Mouse (Mus musculus) embryonic facial prominence, embryonic 12.5 days (tissue): ENCODE measurements at regions not wholly inside any gene's neighbourhood (a gene's known extent, or its start where the extent isn't known, plus 50 kb on each side); places are given as distances from the start of the nearest gene placed in this dataset.
A peak's percentile ranks its signal among the peaks of the same experiment; 100 is the strongest.
"Not testable (repeated sequence)": the region's sequence is repeated elsewhere in the genome, so short reads cannot be mapped to it uniquely, and the experiment has no call there.

Experiments used
- ATAC-seq: fragments of 200-750 bp; cut with Nextera tagmentation; 2 replicates; pipeline ENCODE4 v1.8.0; 2017; ENCODE audit not compliant: insufficient number of reproducible peaks, insufficient read depth, low FRiP score, low TSS enrichment
- H3K27ac ChIP-seq: fragments of 300-500 bp; sonication (generic); 2 replicates; pipeline ENCODE4 v1.5.1; 2016; ENCODE audit warnings: mild to moderate bottlenecking
- H3K27me3 ChIP-seq: fragments of 300-500 bp; sonication (generic); 2 replicates; pipeline ENCODE4 v1.6.1; 2016; ENCODE audit warnings: mild to moderate bottlenecking, moderate library complexity
- H3K36me3 ChIP-seq: fragments of 300-500 bp; sonication (generic); 2 replicates; pipeline ENCODE4 v1.6.1; 2016; ENCODE audit warnings: mild to moderate bottlenecking
- H3K4me1 ChIP-seq: fragments of 300-500 bp; sonication (generic); 2 replicates; pipeline ENCODE4 v1.6.1; 2016
- H3K4me2 ChIP-seq: fragments of 300-500 bp; sonication (generic); replicated peaks from 2 replicates; pipeline ENCODE4 v1.6.1; 2016; ENCODE audit warnings: mild to moderate bottlenecking, moderate library complexity
- H3K4me3 ChIP-seq: fragments of 300-500 bp; sonication (generic); 2 replicates; pipeline ENCODE4 v1.5.1; 2016; ENCODE audit warnings: mild to moderate bottlenecking
- H3K9ac ChIP-seq: fragments of 300-500 bp; sonication (generic); 2 replicates; pipeline ENCODE4 v1.6.1; 2016; ENCODE audit warnings: mild to moderate bottlenecking, moderate library complexity
- H3K9me3 ChIP-seq: fragments of 300-500 bp; sonication (generic); 2 replicates; pipeline ENCODE4 v1.6.1; 2016; ENCODE audit warnings: mild to moderate bottlenecking, moderate library complexity
- WGBS: fragments of 180-500 bp; shearing (Covaris S2); methylation state at CpG from one replicate; pipeline ENCODE4 v1.1.7; 2016; 5-methylcytosine and 5-hydroxymethylcytosine counted together

- no peak overlapping the region for H3K4me3 ChIP-seq
- H3K9ac ChIP-seq, result no peak overlapping the region
- H3K4me1 ChIP-seq, result no peaks in the 10 kb centered on the region
- no peak for ATAC-seq
- 94% methylated on average over 3 of the region's 3 CpGs for WGBS
- H3K9me3 ChIP-seq, result no peaks in the 10 kb centered on the region
- H3K27ac ChIP-seq, result no peak overlapping the region
- no peak overlapping the region for H3K4me2 ChIP-seq
- H3K36me3 ChIP-seq, result no peaks in the 10 kb centered on the region
- H3K27me3 ChIP-seq, result no peaks in the 10 kb centered on the region
These were observed 186.3 kb upstream of the Cldn34b3 start for GRCm38 (mm10) chrX:76077781-76078180.

- Histone ChIP-seq H3K27ac (no peak overlapping the region), H3K36me3 (no peaks in the 10 kb centered on the region), H3K4me1 (no peaks in the 10 kb centered on the region), H3K4me2 (no peak overlapping the region), H3K4me3 (no peak overlapping the region), H3K9me3 (no peaks in the 10 kb centered on the region), H3K9ac (no peak overlapping the region), H3K27me3 (no peaks in the 10 kb centered on the region)
- no peak for ATAC-seq
- WGBS, result 67% methylated on average over 4 of the region's 4 CpGs
These were observed 181.4 kb upstream of the Cldn34b3 start for GRCm38 (mm10) chrX:76082670-76083069.

GRCm38 (mm10) chrX:76110763-76111474, 153.2 kb upstream of the Cldn34b3 start:
- Histone ChIP-seq H3K4me3 (no peak overlapping the region), H3K9me3 (no peaks in the 10 kb centered on the region), H3K4me2 (no peak overlapping the region), H3K27ac (no peak overlapping the region), H3K9ac (no peak overlapping the region), H3K4me1 (no peaks in the 10 kb centered on the region), H3K36me3 (no peaks in the 10 kb centered on the region), H3K27me3 (no peaks in the 10 kb centered on the region)
- 64% methylated on average over 4 of the region's 4 CpGs for WGBS
- ATAC-seq, result no peak

- no peaks in the 10 kb centered on the region for H3K9me3 ChIP-seq
- ATAC-seq, result no peak
- WGBS, result 35% methylated on average over 1 of the region's 1 CpGs
- no peaks in the 10 kb centered on the region for H3K27me3 ChIP-seq
- no peaks in the 10 kb centered on the region for H3K4me1 ChIP-seq
- no peak overlapping the region for H3K4me3 ChIP-seq
- no peak overlapping the region for H3K27ac ChIP-seq
- H3K9ac ChIP-seq, result no peak overlapping the region
- no peaks in the 10 kb centered on the region for H3K36me3 ChIP-seq
- H3K4me2 ChIP-seq, result no peak overlapping the region
These were observed 148.0 kb upstream of the Cldn34b3 start for GRCm38 (mm10) chrX:76116086-76116485.

- whole genome bisulfite sequencing, result 88% methylated on average over 1 of the region's 1 CpGs
- Histone ChIP-seq H3K9ac (no peak overlapping the region), H3K27ac (no peak overlapping the region), H3K4me1 (no peaks in the 10 kb centered on the region), H3K4me3 (no peak overlapping the region), H3K36me3 (no peaks in the 10 kb centered on the region), H3K4me2 (no peak overlapping the region), H3K9me3 (no peaks in the 10 kb centered on the region), H3K27me3 (no peaks in the 10 kb centered on the region)
- ATAC-seq, result no peak
These were observed 147.5 kb upstream of the Cldn34b3 start for GRCm38 (mm10) chrX:76116562-76116961.

GRCm38 (mm10) chrX:76120936-76121335, 143.2 kb upstream of the Cldn34b3 start:
- no peak overlapping the region for H3K4me3 ChIP-seq
- H3K27me3 ChIP-seq, result no peaks in the 10 kb centered on the region
- no peak overlapping the region for H3K4me2 ChIP-seq
- no peak overlapping the region for H3K27ac ChIP-seq
- H3K9ac ChIP-seq, result no peak overlapping the region
- WGBS, result 33% methylated on average over 3 of the region's 3 CpGs
- H3K4me1 ChIP-seq, result no peaks in the 10 kb centered on the region
- no peaks in the 10 kb centered on the region for H3K9me3 ChIP-seq
- ATAC-seq, result no peak
- no peaks in the 10 kb centered on the region for H3K36me3 ChIP-seq

- Histone ChIP-seq H3K4me3 (no peak overlapping the region), H3K36me3 (no peaks in the 10 kb centered on the region), H3K9me3 (no peaks in the 10 kb centered on the region), H3K4me2 (no peak overlapping the region), H3K4me1 (no peaks in the 10 kb centered on the region), H3K27ac (no peak overlapping the region), H3K9ac (no peak overlapping the region), H3K27me3 (no peaks in the 10 kb centered on the region)
- ATAC-seq, result no peak
- WGBS, result 38% methylated on average over 2 of the region's 2 CpGs
These were observed 140.7 kb upstream of the Cldn34b3 start for GRCm38 (mm10) chrX:76123355-76123754.

GRCm38 (mm10) chrX:76137729-76138128, 126.4 kb upstream of the Cldn34b3 start:
- WGBS, result 14% methylated on average over 2 of the region's 2 CpGs
- H3K4me1 ChIP-seq, result no peaks in the 10 kb centered on the region

GRCm38 (mm10) chrX:76141022-76141421, 123.1 kb upstream of the Cldn34b3 start:
- H3K27ac ChIP-seq, result no peak overlapping the region
- H3K9me3 ChIP-seq, result no peaks in the 10 kb centered on the region
- H3K27me3 ChIP-seq, result no peaks in the 10 kb centered on the region
- no peak overlapping the region for H3K4me3 ChIP-seq
- no peaks in the 10 kb centered on the region for H3K36me3 ChIP-seq
- H3K4me2 ChIP-seq, result no peak overlapping the region
- WGBS, result 67% methylated on average over 2 of the region's 2 CpGs
- ATAC-seq, result no peak
- no peaks in the 10 kb centered on the region for H3K4me1 ChIP-seq
- H3K9ac ChIP-seq, result no peak overlapping the region

More at GRCm38 (mm10) chrX:76137729-76138128, 126.4 kb upstream of the Cldn34b3 start:
- Histone ChIP-seq H3K9me3 (no peaks in the 10 kb centered on the region), H3K27me3 (no peaks in the 10 kb centered on the region), H3K4me2 (no peak overlapping the region), H3K36me3 (no peaks in the 10 kb centered on the region), H3K27ac (no peak overlapping the region), H3K9ac (no peak overlapping the region), H3K4me3 (no peak overlapping the region)
- ATAC-seq, result 0 out of 2 replicates have a peak, but pooled peaks have one; percentile 47

- not testable (repeated sequence) for ATAC-seq, H3K36me3 ChIP-seq, H3K4me3 ChIP-seq, H3K27me3 ChIP-seq, H3K27ac ChIP-seq, H3K9me3 ChIP-seq, H3K4me2 ChIP-seq, H3K9ac ChIP-seq, H3K4me1 ChIP-seq
- WGBS, result 69% methylated on average over 2 of the region's 2 CpGs
These were observed 89.3 kb upstream of the Cldn34b3 start for GRCm38 (mm10) chrX:76174806-76175205.

- 92% methylated on average over 4 of the region's 4 CpGs for WGBS
- H3K9me3 ChIP-seq, result no peaks in the 10 kb centered on the region
These were observed 82.5 kb upstream of the Cldn34b3 start for GRCm38 (mm10) chrX:76181446-76182148.

GRCm38 (mm10) chrX:76200607-76201006, 63.5 kb upstream of the Cldn34b3 start:
- no peaks in the 10 kb centered on the region for H3K36me3 ChIP-seq
- no peak overlapping the region for H3K27ac ChIP-seq
- 52% methylated on average over 1 of the region's 1 CpGs for WGBS
- H3K9ac ChIP-seq, result no peak overlapping the region
- H3K9me3 ChIP-seq, result no peaks in the 10 kb centered on the region
- no peaks in the 10 kb centered on the region for H3K4me1 ChIP-seq
- no peaks in the 10 kb centered on the region for H3K27me3 ChIP-seq
- no peak overlapping the region for H3K4me3 ChIP-seq
- no peak for ATAC-seq
- no peak overlapping the region for H3K4me2 ChIP-seq

More at GRCm38 (mm10) chrX:76181446-76182148, 82.5 kb upstream of the Cldn34b3 start:
- no peak overlapping the region for H3K27ac ChIP-seq
- ATAC-seq, result no peak
- no peaks in the 10 kb centered on the region for H3K36me3 ChIP-seq
- H3K4me1 ChIP-seq, result no peaks in the 10 kb centered on the region
- H3K9ac ChIP-seq, result no peak overlapping the region
- no peak overlapping the region for H3K4me2 ChIP-seq
- H3K4me3 ChIP-seq, result no peak overlapping the region
- H3K27me3 ChIP-seq, result no peaks in the 10 kb centered on the region
